Mouse (Mus musculus) embryonic fibroblast, embryonic 13.5 days (primary cell): ENCODE measurements around the gene Orm3.

Experiments used
- CTCF ChIP-seq: IDR thresholded peaks from 2 replicates; pipeline ENCODE4 v1.5.1; 2011; ENCODE audit warnings: mild to moderate bottlenecking, control low read depth, low read length, moderate library complexity, borderline replicate concordance; ENCODE audit not compliant: insufficient read depth
- POLR2A ChIP-seq: IDR thresholded peaks from 2 replicates; pipeline ENCODE4 v1.6.1; 2011; ENCODE audit warnings: low read depth, mild to moderate bottlenecking, control low read depth, low read length, moderate library complexity

DNA sequence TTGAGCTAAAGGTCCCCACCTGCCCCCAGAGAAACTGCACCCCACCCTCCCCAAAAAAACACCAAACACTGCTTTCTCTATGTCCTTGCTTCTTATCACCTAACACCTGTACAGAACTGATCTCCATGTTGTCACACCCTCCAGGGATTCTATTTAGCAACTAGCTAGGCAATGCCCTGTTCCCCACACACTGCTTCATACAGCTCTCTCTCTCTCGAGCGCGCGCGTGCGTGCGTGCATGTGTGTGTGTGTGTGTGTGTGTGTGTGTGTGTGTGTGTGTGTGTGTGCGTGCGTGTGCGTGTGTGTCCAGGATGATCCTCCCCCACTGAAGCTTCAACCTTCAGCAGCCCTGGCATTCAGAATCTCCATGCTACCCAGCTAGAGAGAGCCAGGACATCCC is 46.1 kb downstream of the Orm3 start:
- TF ChIP-seq POLR2A (no peak), CTCF (no peak)
